Mouse (Mus musculus): Measurements from ENCODE around the gene Faf1. TPM values are rescaled to one million over a fixed set of nuclear protein-coding genes. Genes with fewer than 3 reads are reported as not detected.

The Faf1 gene
- total RNA-seq (2021) = 10 to 100 TPM; 22.2 to 25.0 TPM
- long read RNA-seq, full-length matches to known transcripts = 60 of 72 reads
- long read RNA-seq, partial matches to known transcripts = 2 of 72 reads
- long read RNA-seq, other reads (novel, unspliced or antisense) = 10 of 72 reads

DNA sequence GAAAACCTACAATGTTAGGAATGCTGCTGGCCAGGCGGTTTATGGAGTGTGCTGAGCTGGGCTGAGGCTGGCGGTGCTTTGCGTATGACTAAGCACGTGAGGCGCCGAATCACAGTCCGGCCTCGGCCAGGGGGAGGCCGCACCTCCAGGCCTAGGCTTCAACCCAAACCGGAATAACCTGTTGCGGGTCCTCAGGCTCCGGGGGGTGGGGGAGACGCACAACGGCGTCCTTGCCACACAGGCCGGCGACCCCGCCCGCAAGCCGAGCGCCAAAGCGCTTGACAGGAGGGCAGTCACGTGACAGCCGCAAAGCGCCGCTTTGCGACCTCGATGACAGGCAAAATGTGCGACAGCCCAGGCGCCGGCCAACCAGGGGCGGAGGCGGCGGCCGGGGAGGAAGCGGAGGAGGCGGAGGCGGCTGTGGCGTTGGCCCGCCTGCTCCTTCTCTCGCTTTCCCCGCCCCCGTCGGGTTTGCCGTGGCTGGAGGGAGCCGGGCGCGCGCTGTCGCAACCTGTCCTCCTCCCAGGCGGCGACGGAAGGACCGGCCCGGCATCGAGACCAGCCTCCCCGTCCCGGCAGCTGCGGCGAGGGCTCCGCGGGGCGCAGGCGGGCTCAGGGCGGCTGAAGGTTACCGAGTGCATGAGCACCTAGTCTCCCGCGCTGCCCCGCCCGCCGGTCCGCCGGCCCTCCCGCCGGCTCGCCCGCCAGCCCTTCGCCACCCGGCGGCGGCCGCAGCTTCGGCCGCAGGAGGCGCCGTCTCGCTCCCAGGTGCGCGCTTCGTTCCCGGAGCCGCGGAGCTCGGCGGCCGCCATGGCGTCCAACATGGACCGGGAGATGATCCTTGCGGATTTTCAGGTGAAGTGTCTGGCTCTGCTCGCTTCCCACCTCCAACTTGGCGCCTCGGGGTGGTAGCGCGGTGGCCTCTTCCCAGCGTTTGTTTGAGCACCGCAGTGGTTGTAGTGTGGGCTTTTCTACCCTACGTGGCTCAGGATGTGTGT is at the start of gene Faf1:
Gene Faf1, plus strand, starts transcription at position 371 of the 998 bp plus-strand sequence.
- DNase-seq (ENCODE audit: low spot score in 2 of 2) = peak; percentile 95 to 98

DNA sequence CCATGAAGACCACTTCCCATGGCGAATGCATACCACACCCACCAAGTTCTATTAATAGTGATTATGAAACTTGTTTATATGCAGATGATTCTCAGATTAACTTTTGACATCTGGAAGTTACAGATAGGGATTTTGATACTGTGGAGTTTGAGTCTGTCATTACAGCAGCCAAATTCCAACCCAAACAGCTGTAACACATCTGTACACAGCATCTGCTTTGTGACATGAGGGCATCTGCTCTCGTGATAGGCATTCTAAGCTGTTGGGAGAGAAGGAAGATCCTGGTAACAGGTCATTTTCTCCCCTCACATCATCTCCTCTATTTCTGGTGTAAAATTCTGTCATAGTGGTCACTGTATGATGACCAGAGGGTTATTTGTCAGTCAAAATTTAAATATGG is 46.2 kb upstream of the Faf1 start:
- no peak for DNase-seq (ENCODE audit: low spot score in 2 of 2)

DNA sequence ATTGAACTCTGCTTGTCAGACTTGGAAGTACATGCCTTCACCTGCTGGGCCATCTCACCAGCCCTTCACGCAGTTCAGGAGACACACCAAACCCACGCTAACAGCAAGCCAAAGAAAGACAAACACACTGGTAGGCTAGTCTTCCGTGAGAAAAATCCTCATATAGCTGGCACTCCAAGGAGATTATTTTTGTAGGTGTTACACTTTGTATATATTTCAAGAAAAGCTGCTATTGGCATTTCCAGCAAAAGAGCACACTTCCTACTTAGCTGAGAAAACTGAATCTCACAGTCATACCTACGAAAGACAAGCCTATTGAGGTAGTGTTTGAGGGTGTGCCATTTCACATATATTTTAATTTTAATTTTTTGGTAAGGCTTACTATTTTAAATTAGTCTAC is 45.4 kb upstream of the Faf1 start:
- no peak for DNase-seq (ENCODE audit: low spot score in 2 of 2)

DNA sequence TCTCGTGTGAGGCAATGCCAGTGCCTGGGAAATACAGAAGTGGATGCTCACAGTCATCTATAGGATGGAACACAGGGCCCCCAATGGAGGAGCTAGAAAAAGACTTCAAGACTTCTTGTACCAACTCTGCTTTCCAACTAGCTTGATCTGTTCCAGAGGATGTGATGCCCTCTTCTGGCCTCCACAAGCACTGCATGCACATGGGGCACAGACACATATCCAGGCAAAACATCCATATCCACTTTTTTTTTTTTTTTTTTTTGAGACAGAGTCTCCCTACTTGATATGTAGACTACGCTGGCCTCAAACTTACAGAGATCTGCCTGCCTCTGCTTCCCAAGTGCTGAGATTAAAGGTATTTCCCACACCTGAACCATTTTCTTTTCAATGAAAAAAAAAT is 41.4 kb upstream of the Faf1 start:
- DNase-seq (ENCODE audit: low spot score in 2 of 2) = no peak

DNA sequence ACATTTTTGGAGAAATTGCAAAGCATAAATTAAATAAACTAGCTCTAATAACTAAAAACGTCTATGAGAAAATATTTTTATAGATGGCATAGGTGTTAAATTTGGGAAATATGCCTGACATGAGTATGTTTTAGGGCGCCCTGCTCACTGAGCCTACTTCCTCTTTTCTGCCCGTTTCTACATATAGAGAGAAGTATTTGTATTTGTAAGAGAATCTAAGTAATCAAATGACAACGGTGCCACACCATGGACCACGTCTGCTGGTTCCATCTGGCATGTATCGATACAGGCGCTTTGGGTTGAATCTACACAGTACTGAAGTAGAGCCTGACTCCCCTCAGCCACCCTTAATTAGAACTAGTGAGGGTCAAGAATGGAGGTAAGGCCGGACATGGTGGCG is 37.0 kb upstream of the Faf1 start:
- no peak for DNase-seq (ENCODE audit: low spot score in 2 of 2)

DNA sequence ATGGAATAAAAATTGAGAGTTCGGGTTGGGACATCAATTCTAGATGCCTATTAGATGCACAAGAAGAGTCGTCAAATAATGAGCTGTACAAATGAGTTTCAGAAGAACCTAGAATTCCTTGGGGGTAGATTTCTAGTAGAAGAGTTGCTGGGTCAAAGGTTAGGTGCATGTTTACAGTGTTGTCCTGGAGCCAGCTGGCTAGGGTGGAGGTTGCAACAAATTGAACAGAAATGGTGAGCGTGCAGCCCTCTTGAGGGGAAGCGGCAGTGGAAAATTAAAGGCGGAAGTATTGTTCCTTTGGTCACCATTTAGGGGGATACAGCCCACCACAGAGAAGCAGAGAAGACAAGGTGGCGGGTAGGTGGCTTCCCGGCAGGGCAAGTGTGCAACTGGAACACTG is 36.2 kb upstream of the Faf1 start:
- no peak for DNase-seq (ENCODE audit: low spot score in 2 of 2)

DNA sequence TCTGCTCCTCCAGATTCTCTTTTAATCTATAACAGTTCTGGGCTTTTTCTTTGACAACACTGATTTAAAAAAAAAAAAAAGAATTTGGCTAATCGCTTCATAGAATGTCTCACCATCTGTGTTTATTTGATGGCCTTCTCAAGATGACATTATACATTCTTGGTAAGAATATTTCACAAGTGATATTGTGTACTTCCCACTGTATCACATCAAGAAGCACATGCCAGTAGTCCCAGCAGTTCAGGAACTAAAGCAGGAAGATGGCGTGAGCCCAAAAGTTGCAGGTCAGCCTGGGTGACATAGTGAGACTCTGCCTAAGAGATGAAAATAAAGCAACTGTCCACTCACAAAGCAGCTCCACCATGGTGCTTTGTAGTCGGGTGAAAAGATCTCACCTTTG is 34.9 kb upstream of the Faf1 start:
- DNase-seq (ENCODE audit: low spot score in 2 of 2) = no peak

DNA sequence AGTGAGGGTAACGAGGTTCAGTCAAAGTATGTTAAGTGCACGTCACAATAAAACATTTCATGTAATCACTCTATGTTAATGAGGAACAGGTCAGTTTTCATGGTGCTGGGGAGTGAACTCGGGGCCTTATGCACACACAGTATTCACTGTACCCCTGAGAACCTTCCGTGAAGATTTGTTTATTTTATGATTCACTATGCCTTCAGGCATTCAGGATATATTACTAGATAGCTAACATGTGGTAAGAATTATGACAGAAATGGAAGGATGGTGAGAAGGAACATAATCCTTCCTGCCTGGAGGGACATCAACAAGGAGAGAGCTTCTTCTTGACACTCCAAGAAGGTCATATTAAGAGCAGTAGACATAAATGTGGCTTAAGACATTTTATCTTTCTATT is 29.1 kb upstream of the Faf1 start:
- DNase-seq (ENCODE audit: low spot score in 2 of 2) = no peak

DNA sequence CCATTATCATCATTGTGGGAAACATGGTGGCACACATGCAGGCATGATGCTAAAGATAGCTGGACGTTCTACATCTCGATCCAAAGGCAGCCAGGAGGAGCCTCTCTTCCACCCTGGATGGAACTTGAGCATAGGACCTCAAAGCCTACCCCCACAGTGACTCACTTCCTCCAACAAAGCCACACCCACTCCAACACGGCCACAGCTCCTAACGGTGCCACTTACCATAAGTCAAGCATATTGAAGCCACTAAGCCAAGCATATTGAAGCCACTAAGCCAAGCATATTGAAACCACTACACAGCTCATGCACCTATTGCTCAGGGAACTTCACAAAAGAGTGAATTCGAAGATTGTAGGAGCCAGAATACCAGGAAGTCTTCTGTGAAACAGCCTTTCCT is 27.1 kb upstream of the Faf1 start:
- DNase-seq (ENCODE audit: low spot score in 2 of 2) = no peak

DNA sequence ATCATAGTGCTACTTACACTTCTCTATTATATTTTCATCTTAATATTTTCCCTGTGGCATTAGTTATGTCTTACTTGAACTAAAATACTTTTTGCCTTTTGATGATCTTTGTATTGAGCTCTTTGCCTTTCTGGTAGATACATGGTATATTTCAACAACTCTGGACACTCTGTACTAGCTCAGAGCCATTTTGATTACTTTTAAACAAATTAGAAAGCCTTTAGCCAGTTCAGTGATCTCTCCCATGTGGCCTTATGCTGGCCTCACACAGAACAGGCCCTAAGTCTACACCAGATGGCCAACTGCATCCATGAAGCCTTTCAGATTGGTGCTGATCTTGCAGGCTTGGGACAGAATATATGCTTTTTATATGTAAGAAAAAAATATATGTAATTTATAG is 23.1 kb upstream of the Faf1 start:
- DNase-seq (ENCODE audit: low spot score in 2 of 2) = no peak

DNA sequence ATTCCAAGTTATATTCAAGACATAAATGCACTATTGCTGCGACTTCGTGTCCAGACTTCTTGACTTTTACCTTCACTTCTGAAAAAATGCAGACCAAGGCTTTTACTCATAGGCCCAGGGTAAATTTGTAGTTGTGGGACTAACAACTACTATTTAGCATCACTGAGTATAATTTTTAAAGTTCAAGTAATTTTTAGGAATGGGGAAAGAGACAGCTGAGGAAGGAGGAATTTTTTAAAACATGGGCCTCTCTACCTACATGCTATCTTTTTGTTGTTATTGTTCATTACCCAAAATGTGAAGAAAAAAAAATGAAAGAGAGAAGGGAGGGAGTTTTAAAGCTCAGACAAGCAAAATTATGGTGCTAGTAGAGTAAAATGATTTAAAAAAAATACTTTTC is 21.7 kb upstream of the Faf1 start:
- no peak for DNase-seq (ENCODE audit: low spot score in 2 of 2)

DNA sequence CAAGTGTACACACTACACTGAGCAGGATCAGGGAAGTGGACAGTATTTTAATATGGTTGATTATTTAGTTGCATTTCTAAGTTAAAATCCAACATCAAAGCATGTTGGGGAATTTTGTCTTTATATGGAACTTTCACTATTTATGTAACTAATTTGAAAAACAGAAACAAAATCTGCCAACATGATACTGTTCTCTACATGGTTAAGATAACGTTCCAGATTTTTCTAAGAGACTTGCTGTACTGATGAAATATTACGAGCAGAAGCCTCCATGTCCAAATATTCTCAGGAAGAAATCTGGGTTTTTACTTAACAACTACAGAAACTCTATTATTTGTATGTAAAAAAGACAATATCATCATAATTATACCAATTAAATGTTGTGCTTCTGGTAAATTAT is 20.6 kb upstream of the Faf1 start:
- DNase-seq (ENCODE audit: low spot score in 2 of 2) = no peak

DNA sequence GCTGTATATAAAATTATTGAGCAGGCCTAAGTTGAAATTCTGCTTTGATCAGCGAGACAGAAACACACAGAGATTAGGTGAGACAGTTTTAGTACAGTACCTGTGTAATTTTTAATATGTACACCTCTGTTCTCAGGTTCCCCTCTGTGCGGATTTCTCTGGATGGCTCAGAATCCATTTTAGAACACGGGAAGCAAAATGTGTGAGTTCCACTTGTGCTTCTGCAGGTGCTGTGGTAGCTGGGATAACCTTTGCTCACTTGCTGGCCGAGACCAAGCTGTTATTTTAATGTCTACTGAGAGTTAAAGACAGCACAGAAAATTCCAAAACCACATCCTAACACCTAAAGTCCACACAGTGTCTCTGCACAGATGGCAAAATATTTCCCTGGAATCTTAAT is 20.1 kb upstream of the Faf1 start:
- DNase-seq (ENCODE audit: low spot score in 2 of 2) = no peak

DNA sequence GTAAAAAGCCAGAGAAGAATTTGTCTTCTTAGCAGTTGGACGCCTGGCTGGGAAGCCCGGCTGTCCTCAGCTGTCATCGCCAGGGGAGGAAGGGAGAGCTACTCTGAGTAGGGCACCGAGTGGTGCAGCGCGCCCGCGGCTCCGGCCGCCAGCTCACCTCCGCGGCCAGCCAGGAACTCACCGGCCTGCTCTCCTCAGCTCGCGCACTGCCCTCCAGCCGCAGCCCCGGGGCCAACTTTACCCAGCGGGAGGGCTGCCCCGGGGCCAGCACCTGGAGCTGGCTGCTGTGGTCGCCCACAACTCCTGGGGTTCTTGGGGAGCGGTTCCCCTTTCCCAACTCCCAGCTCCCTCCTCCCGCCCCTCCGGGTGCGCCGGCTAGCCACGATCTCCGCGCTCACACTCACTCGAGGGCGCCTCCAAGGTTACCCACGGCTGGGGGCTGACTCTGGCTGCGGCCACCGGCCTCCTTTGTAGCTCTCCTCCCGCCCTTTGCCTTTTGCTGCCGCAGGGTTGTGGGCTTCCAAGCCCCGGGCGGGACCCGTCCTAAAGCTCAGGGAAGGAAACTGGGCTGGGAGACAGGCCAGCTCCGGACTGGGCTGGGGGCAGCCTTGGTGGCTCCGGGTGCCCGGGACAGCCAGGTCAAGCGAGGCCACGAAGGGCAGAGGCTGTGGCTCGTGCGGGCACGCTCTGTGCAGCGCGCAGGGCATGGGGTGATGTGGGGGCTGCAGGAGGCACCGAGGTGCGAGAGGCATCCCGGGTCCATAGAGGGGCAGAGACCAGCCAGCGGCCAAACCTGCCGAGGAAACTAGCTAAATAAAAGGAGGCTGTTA is 19.2 kb upstream of the Faf1 start:
- no peak for DNase-seq (ENCODE audit: low spot score in 2 of 2)

DNA sequence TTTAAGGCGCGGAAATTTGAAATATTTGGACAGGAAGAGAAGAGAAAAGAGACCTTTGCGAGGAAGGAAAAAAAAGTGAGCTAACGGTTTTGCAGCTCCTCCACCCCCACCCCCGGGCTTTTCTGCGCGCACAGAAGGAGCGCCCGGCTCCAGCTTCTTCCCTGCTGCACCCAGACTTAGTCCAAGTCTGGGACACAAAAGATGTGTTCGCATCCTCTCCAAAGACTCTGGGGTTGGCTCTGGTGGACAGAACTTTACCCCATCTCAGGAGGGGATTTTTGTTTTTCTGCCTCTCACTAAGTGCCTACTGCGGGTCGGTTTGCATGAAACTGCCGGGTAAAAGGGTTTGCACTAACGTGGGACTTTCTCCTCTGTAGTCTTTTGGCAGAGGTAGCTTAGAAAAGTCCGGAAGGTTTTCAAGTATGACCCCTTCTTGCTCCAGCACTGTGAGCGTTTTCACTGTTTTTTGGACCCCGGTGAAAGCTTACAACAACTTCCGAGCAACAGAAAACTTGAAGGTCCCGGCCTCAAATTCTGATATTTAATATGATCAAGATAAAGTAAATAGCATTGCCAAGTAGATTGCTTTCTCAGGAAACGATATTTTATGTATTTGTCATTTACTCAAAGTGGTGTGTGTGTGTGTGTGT is 18.4 kb upstream of the Faf1 start:
- no peak for DNase-seq (ENCODE audit: low spot score in 2 of 2)

DNA sequence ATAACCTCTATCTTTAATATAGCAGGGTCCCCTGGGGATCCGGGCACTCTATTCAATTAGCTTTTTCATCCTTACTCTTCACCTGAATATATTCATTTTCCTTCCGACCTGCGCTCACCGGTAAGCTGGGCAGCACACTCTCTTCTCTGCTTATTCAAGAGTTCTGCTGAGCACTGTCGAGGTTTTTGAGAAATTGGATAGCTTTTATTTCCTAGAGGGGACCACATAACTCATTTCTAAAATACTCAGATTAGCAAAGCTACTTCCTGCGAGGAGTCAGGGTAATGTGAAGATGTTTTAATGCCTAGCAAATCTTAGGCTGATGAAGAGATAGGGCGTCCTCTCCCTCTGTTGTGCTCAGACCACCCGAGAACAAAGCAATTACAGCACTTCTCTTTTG is 17.6 kb upstream of the Faf1 start:
- DNase-seq (ENCODE audit: low spot score in 2 of 2) = no peak

DNA sequence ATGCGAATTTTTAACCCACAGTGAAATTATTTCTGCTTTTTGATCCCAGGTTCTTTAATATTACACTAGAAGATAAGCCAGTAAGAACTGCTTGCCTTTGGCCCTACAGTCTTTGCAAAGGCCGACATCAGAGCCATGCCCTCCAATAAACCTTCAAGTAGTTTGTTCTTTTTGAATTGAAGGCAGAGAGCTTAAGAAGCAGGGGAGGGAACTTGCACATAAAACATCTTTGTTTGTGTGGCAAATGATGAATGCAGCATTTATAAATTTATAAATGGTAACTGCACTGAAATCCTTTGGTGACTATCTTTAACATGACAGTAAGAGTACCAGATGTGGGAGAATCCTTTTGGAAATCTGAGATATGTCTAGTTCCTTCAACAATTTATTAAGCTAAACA is 16.8 kb upstream of the Faf1 start:
- no peak for DNase-seq (ENCODE audit: low spot score in 2 of 2)

DNA sequence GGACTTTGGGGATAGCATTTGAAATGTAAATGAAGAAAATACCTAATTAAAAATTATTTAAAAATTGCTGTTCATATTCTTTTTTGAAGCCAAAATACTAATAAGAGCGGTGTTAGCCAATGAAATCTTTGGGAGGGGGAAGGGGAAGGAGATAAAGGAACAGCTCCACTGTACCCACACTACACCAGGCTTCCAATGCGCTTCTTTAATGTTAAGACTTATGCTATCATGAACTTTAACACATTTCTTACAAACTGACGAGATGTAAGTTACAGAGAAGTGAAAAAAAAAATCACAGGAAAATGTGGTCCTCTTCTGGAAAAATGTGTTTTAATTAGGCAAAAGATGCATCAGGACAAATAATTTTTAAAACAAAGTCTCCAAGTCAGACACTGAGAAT is 15.8 kb upstream of the Faf1 start:
- no peak for DNase-seq (ENCODE audit: low spot score in 2 of 2)

DNA sequence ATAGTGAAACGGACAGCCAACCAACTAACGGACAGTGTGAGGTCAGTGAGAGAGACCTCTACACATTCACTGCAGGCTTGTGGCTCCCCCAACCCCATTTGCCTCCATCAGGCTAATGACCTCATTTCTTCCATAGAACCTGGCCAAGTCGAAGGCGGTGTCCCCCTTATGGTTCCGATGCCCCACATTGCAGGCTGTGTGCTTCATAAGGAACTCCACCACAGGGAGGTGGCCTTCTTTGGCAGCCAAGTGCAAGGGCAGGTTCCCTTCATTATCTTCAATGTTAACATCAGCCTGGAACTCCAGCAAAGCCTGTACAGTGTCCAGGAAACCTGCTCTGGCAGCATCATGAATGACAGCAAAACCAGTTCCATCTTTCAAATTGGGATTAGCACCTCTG is 15.2 kb upstream of the Faf1 start:
- DNase-seq (ENCODE audit: low spot score in 2 of 2) = no peak

DNA sequence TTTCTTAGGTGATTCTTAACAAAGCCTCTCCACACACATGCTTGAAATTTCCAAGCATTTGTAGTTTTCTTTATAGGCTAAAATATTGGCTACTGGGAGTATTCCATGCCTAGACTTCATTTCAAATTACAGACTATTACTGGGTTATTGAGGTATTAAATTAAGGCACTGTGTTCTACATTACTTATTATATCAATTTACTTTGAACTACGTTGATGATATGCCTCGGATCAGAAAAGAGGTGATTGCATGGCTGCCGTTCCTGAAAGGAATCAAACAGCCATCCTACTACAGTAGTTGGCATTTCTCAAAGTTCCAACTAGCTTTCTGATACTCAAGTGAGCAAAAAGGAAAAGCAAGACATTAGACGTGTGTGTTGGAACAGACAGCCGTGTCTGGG is 14.1 kb upstream of the Faf1 start:
- no peak for DNase-seq (ENCODE audit: low spot score in 2 of 2)

DNA sequence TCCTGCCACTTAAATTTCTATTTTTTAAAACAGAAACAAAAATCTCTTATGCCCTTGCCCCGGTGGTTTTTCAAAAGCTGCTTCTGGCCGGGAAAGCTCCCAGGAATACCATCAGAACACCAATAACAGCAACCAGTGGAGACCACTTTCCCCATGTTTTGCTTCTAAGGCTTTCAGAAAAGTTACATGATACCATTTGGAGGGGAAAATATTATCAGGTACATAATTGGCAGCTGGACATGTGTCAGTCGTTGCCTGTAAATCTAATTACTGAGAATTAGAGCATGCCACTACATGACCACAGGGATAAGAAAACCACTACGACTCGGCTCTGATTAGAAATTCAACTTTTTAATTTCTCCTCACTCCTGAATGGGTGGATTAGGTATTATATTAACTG is 12.3 kb upstream of the Faf1 start:
- DNase-seq (ENCODE audit: low spot score in 2 of 2) = no peak
